Mouse (Mus musculus) ES-Bruce4 (cell line): ENCODE measurements around the gene Adgb.

Source experiments
- CTCF ChIP-seq: IDR thresholded peaks from one replicate; pipeline ENCODE4 v1.8.1; 2011; ENCODE audit warnings: low read depth, low read length
- POLR2A ChIP-seq: IDR thresholded peaks from one replicate; pipeline ENCODE4 v1.8.1; 2011; ENCODE audit warnings: low read length; ENCODE audit not compliant: insufficient read depth

DNA sequence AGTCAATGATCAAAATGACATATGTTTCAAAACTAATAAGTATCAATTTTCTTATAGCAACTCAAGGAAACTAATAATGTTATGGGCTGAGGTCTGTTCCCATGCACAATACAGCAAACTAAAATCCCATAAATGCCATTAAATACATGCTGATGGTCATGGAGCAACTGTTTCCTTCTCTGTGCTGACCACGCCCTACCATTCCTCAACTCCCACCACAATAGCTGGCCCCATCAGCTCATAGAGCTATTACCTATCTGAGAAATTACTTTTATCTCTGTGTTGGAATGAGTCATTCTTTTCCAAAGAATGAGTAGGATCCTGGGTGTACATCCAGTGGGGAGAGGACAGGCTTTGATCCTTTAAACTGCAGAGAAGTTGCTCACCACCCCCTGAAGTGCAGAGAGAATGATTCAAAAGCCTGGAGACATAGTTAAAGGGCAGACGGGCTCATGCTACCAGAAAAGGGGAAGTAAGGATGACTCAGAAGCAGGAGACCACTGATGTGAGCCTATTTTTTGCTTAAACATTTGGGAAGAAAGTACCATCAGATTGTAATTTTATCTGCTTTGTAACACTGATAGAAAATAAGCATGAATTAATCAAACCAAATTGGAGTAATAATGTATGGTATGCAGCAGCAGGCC, 184.8 kb downstream of the Adgb start:
- TF ChIP-seq CTCF, result no peak
- no peak for TF ChIP-seq POLR2A
